Mouse (Mus musculus) hindbrain, embryonic 14.5 days (tissue): ENCODE measurements around the gene Commd6. TPM values are rescaled to one million over a fixed set of nuclear protein-coding genes. Genes with fewer than 3 reads are reported as not detected.
A peak's percentile ranks its signal among the peaks of the same experiment; 100 is the strongest.

Experiments
- ATAC-seq: fragments of 200-750 bp; cut with Nextera tagmentation; 2 replicates; pipeline ENCODE4 v1.8.0; 2017; ENCODE audit warnings: moderate number of reproducible peaks, mild to moderate bottlenecking, moderate TSS enrichment, moderate library complexity; ENCODE audit not compliant: low FRiP score
- DNase-seq: peaks from one replicate; pipeline ENCODE4 v3.0.0-alpha.2; 2015; ENCODE audit warnings: low spot score
- H3K27ac ChIP-seq: fragments of 300-500 bp; sonication (generic); 2 replicates; pipeline ENCODE4 v1.5.1; 2014; ENCODE audit warnings: mild to moderate bottlenecking, moderate library complexity
- H3K27me3 ChIP-seq: fragments of 300-500 bp; sonication (generic); 2 replicates; pipeline ENCODE4 v1.6.1; 2014; ENCODE audit warnings: mild to moderate bottlenecking, low read length, mixed read lengths; ENCODE audit not compliant: control insufficient read depth, insufficient read depth
- H3K36me3 ChIP-seq: fragments of 300-500 bp; sonication (generic); replicated peaks from 2 replicates; pipeline ENCODE4 v1.6.1; 2014; ENCODE audit not compliant: control insufficient read depth, insufficient read depth
- H3K4me1 ChIP-seq: fragments of 300-500 bp; sonication (generic); replicated peaks from 2 replicates; pipeline ENCODE4 v1.6.1; 2014; ENCODE audit warnings: antibody characterized with exemption, low read length, mixed read lengths; ENCODE audit not compliant: control insufficient read depth, insufficient read depth
- H3K4me2 ChIP-seq: fragments of 300-500 bp; sonication (generic); replicated peaks from 2 replicates; pipeline ENCODE4 v1.6.1; 2014; ENCODE audit warnings: mild to moderate bottlenecking, moderate library complexity
- H3K4me3 ChIP-seq: fragments of 300-500 bp; sonication (generic); replicated peaks from 2 replicates; pipeline ENCODE4 v1.5.1; 2014; ENCODE audit warnings: mild to moderate bottlenecking, low read length
- H3K9ac ChIP-seq: fragments of 300-500 bp; sonication (generic); 2 replicates; pipeline ENCODE4 v1.6.1; 2014
- H3K9me3 ChIP-seq: fragments of 300-500 bp; sonication (generic); 2 replicates; pipeline ENCODE4 v1.6.1; 2016; ENCODE audit warnings: low read length; ENCODE audit not compliant: control insufficient read depth
- WGBS: fragments of 180-500 bp; shearing (Covaris S2); extraction: QIAGEN DNeasy Blood & Tissue Kit; methylation state at CpG from one replicate; pipeline ENCODE4 v1.1.7; 2014; 5-methylcytosine and 5-hydroxymethylcytosine counted together
- polyA plus RNA-seq: library from polyadenylated mRNA; unstranded; fragments of >200 nt; fragmentation: Nextera tagmentation; extraction: Ambion mirVana; gene quantifications from 2 replicates; pipeline ENCODE4 v1.2.1, GENCODE M21; 2014

The Commd6 gene
- polyA plus RNA-seq = 86.5 and 91.9 TPM in 2 replicates

GRCm38 (mm10) chr14:101640153-101640843 is at the start of gene Commd6:
Commd6 (minus strand) TSS chr14:101640686.
- peak; percentile 99 for ATAC-seq
- WGBS = under 1% methylated on average over 39 of the region's 39 CpGs
- Histone ChIP-seq H3K9ac (peak within 1 kb of the TSS; percentile 86), H3K36me3 (peaks cover 6% of the 10 kb centered on the region; the same call in 1 of the 2 replicates), H3K27ac (peak within 1 kb of the TSS; percentile 87), H3K4me3 (peak within 1 kb of the TSS; percentile 71), H3K27me3 (no peaks in the 10 kb centered on the region), H3K4me2 (peak within 1 kb of the TSS; percentile 73), H3K9me3 (no peaks in the 10 kb centered on the region), H3K4me1 (peaks cover 9% of the 10 kb centered on the region; the same call in 1 of the 2 replicates)
- DNase-seq = peak; percentile 90

- 66% methylated on average over 2 of the region's 2 CpGs for WGBS
- Histone ChIP-seq H3K9me3 (no peaks in the 10 kb centered on the region), H3K4me2 (no peak overlapping the region), H3K4me3 (no peak overlapping the region), H3K9ac (no peak overlapping the region), H3K36me3 (peaks cover 30% of the 10 kb centered on the region), H3K4me1 (no peaks in the 10 kb centered on the region), H3K27ac (no peak overlapping the region), H3K27me3 (no peaks in the 10 kb centered on the region)
- DNase-seq = no peak
- no peak for ATAC-seq
These were observed 47.9 kb upstream of the Commd6 start for GRCm38 (mm10) chr14:101688406-101688805.

GRCm38 (mm10) chr14:101687696-101688095 is 47.2 kb upstream of the Commd6 start:
- Histone ChIP-seq H3K36me3 (peaks cover 28% of the 10 kb centered on the region), H3K4me2 (no peak overlapping the region), H3K4me3 (no peak overlapping the region), H3K9ac (no peak overlapping the region), H3K4me1 (no peaks in the 10 kb centered on the region), H3K9me3 (no peaks in the 10 kb centered on the region), H3K27ac (no peak overlapping the region), H3K27me3 (no peaks in the 10 kb centered on the region)
- no peak for ATAC-seq
- 87% methylated on average over 6 of the region's 6 CpGs for WGBS
- no peak for DNase-seq

- H3K9ac ChIP-seq = no peak overlapping the region
- H3K36me3 ChIP-seq = peaks cover 58% of the 10 kb centered on the region
- no peak overlapping the region for H3K4me2 ChIP-seq
- no peaks in the 10 kb centered on the region for H3K27me3 ChIP-seq
- no peaks in the 10 kb centered on the region for H3K9me3 ChIP-seq
- ATAC-seq (no peak), DNase-seq (no peak)
- H3K4me1 ChIP-seq = no peaks in the 10 kb centered on the region
- 95% methylated on average over 1 of the region's 1 CpGs for WGBS
- H3K4me3 ChIP-seq = no peak overlapping the region
- no peak overlapping the region for H3K27ac ChIP-seq
These were observed 31.7 kb upstream of the Commd6 start for GRCm38 (mm10) chr14:101672226-101672625.

GRCm38 (mm10) chr14:101668626-101669025 is 28.1 kb upstream of the Commd6 start:
- Histone ChIP-seq H3K36me3 (peaks cover 53% of the 10 kb centered on the region), H3K9ac (no peak overlapping the region), H3K4me3 (no peak overlapping the region), H3K27me3 (no peaks in the 10 kb centered on the region), H3K4me2 (no peak overlapping the region), H3K27ac (no peak overlapping the region), H3K9me3 (no peaks in the 10 kb centered on the region), H3K4me1 (no peaks in the 10 kb centered on the region)
- 92% methylated on average over 7 of the region's 7 CpGs for WGBS
- no peak for DNase-seq
- no peak for ATAC-seq

GRCm38 (mm10) chr14:101666536-101666935 is 26.1 kb upstream of the Commd6 start:
- Histone ChIP-seq H3K4me2 (no peak overlapping the region), H3K4me1 (no peaks in the 10 kb centered on the region), H3K27me3 (no peaks in the 10 kb centered on the region), H3K36me3 (peaks cover 54% of the 10 kb centered on the region), H3K27ac (no peak overlapping the region), H3K4me3 (no peak overlapping the region), H3K9ac (no peak overlapping the region), H3K9me3 (no peaks in the 10 kb centered on the region)
- 89% methylated on average over 5 of the region's 5 CpGs for WGBS
- no peak for DNase-seq
- ATAC-seq = no peak

- no peak overlapping the region for H3K9ac ChIP-seq
- no peaks in the 10 kb centered on the region for H3K9me3 ChIP-seq
- 96% methylated on average over 7 of the region's 7 CpGs for WGBS
- no peak overlapping the region for H3K27ac ChIP-seq
- H3K4me3 ChIP-seq = no peak overlapping the region
- no peak overlapping the region for H3K4me2 ChIP-seq
- ATAC-seq (no peak), DNase-seq (no peak)
- peaks cover 56% of the 10 kb centered on the region for H3K36me3 ChIP-seq
- no peaks in the 10 kb centered on the region for H3K27me3 ChIP-seq
- no peaks in the 10 kb centered on the region for H3K4me1 ChIP-seq
These were observed 25.6 kb upstream of the Commd6 start for GRCm38 (mm10) chr14:101666056-101666455.

- Histone ChIP-seq H3K4me3 (no peak overlapping the region), H3K27me3 (no peaks in the 10 kb centered on the region), H3K27ac (no peak overlapping the region), H3K9ac (no peak overlapping the region), H3K36me3 (peaks cover 54% of the 10 kb centered on the region), H3K4me2 (no peak overlapping the region), H3K9me3 (no peaks in the 10 kb centered on the region), H3K4me1 (no peaks in the 10 kb centered on the region)
- no peak for DNase-seq
- WGBS = 94% methylated on average over 3 of the region's 3 CpGs
- no peak for ATAC-seq
These were observed 23.8 kb upstream of the Commd6 start for GRCm38 (mm10) chr14:101664274-101664673.

GRCm38 (mm10) chr14:101661654-101662412 is 21.3 kb upstream of the Commd6 start:
- Histone ChIP-seq H3K4me3 (no peak overlapping the region), H3K27me3 (no peaks in the 10 kb centered on the region), H3K4me2 (no peak overlapping the region), H3K4me1 (no peaks in the 10 kb centered on the region), H3K36me3 (peaks cover 41% of the 10 kb centered on the region), H3K9me3 (no peaks in the 10 kb centered on the region), H3K9ac (no peak overlapping the region), H3K27ac (no peak overlapping the region)
- ATAC-seq = no peak
- DNase-seq = no peak
- 78% methylated on average over 3 of the region's 3 CpGs for WGBS
